Mouse (Mus musculus): Measurements from ENCODE around the gene Cyp2d11. TPM values are rescaled to one million over a fixed set of nuclear protein-coding genes. Genes with fewer than 3 reads are reported as not detected.

The Cyp2d11 gene
- polyA plus RNA-seq, 1 experiment from 2014 or later, result not detected

DNA sequence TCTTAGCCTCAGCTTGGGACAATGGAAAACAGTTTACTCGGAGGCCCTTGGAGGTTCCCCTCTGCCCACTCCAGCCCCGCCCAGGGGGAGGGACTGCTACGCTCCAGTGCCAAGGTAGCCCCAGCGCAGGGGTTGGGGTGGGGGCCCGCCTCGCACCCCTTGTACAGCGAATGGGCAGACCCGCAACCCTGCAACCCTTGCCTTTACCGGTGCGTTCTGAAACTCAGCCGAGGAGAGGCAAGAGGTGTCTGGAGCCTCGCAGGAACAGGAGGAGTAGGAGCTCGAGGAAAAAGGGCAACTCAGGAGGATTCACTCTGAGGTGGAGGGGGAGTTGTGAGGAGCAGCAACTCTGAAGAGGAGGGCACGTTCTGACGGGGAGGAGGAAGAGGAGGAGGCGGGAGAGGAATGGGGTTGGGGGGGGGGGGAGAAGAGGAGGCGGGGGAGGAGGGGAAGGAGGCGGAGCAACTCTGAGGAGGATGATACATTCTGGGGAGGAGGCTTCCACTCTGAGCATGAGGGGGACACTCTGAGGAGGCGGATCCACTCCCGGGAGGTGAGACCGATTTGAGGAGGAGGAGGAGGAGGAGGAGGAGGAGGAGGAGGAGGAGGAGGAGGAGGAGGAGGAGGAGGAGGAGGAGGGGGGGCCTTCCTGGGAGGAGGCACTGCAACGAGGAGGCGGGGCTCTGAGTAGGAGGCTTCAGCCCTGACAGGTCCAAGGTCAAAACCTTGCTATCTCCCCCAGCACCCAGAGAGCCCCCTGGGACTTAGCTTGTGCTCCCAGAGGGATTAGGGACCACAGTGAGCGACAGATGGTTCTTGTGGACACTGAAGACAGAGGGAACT lies 13.7 kb downstream of the Cyp2d11 start, which contains the start of gene Cyp2d22:
TSS of gene Cyp2d22 (minus strand) at position 390 of the 843 bp plus-strand sequence.
- WGBS, result 3% methylated on average over 17 of the region's 24 CpGs
- Histone ChIP-seq H3K27ac (replicated peaks in 1 of 2; ENCODE audit: control insufficient read depth in 1 of 2, insufficient read depth in 1 of 2, low read depth in 2 of 2, low read length in 2 of 2) (peak within 1 kb of the TSS; percentile 66 to 79), H3K4me2 (ENCODE audit: low read length) (peak within 1 kb of the TSS; percentile 80), H3K4me3 (ENCODE audit: control insufficient read depth in 1 of 2, insufficient read depth in 1 of 2, low read depth in 1 of 2, low read length in 2 of 2) (peak within 1 kb of the TSS; percentile 52 to 56), H3K27me3 (ENCODE audit: control insufficient read depth, insufficient read depth, low read length) (no peaks in the 10 kb centered on the region), H3K9me3 (ENCODE audit: control insufficient read depth, low read length) (no peaks in the 10 kb centered on the region), H3K4me1 (ENCODE audit: control insufficient read depth in 2 of 2, insufficient read depth in 2 of 2, low read length in 2 of 2) (peaks cover 6 to 20% of the 10 kb centered on the region in 2 experiments), H3K36me3 (ENCODE audit: control insufficient read depth, insufficient read depth, low read length) (no peaks in the 10 kb centered on the region), H3K9ac (ENCODE audit: low read length) (peak within 1 kb of the TSS; percentile 76)
- ATAC-seq (ENCODE audit: insufficient number of reproducible peaks, insufficient read depth, low FRiP score, low read depth), result peak; percentile 69

DNA sequence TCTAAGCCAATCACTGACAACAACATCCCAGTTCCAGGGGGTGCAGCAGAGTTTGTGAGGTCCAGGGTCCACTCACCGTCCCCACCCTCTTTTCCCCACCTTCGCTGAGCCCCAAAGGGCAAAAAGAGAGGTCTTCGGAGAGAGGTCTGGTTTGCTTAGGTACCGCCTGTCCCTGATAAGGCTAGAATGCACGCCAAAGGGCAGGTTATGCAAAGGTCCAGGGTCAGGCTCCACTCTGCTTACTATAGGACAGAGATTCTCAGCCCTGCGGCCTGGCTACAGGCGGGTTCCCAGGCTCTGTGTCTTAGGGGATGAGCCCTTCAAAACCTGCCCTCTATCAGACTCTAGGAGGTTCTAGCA lies 14.3 kb downstream of the Cyp2d11 start:
- Histone ChIP-seq H3K27ac (replicated peaks in 1 of 2; ENCODE audit: control insufficient read depth in 1 of 2, insufficient read depth in 1 of 2, low read depth in 2 of 2, low read length in 2 of 2) (peak overlapping the region; percentile 66 to 79), H3K9me3 (ENCODE audit: control insufficient read depth, low read length) (no peaks in the 10 kb centered on the region), H3K36me3 (ENCODE audit: control insufficient read depth, insufficient read depth, low read length) (0 out of 2 replicates have a peak, but pooled peaks cover 3% of the 10 kb centered on the region), H3K27me3 (ENCODE audit: control insufficient read depth, insufficient read depth, low read length) (no peaks in the 10 kb centered on the region), H3K4me2 (ENCODE audit: low read length) (peak overlapping the region; percentile 80), H3K4me1 (ENCODE audit: control insufficient read depth in 2 of 2, insufficient read depth in 2 of 2, low read length in 2 of 2) (peaks cover 6 to 20% of the 10 kb centered on the region in 2 experiments), H3K4me3 (ENCODE audit: control insufficient read depth in 1 of 2, insufficient read depth in 1 of 2, low read depth in 1 of 2, low read length in 2 of 2) (peak overlapping the region; percentile 52 to 56), H3K9ac (ENCODE audit: low read length) (peak overlapping the region; percentile 76)
- 17% methylated on average over 7 of the region's 7 CpGs for WGBS
- peak; percentile 6; the same call in 1 of the 2 replicates for ATAC-seq (ENCODE audit: insufficient number of reproducible peaks, insufficient read depth, low FRiP score, low read depth)

DNA sequence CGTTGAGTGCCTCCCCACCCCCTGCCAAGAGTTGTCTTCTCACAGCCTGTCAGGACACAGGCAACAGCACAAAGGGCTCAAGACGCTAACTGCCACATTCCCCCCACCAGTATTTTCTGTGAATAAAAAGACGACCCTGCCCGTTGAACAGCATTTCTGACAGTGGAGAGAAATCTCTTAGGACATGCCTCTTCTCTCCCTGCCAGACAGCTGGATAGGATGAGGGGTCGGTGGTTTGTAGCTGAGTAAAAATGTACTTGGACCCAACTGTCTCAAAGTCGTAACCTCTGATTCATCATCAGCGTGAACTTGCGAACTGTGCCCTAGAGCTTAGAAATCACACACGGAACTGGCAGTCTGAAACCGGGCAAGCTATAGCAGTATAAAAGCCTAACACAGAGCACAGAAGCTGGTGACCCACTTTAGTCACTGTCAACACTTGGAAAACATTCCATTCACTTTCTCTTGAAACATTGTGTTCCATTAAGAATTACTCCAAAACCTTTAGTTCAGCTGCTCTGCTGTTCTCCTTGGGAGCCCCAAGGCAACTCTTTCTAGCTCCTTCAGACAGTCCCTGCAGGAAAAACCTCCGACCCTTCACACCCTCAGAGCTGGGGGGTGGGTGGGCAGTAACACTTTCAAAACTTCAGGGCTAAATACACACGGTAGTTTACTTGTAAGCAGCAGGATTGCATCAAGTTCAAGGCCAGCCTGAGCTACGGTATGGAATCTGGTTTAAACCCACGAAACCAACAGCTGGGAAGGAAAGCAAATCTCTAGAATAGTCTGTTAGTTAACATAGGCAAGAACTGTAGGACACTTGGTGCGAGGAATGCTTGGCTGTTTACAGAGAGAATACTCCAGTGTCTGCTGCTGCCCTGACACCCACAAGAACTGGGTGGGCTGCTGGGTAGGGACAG lies 15.3 kb downstream of the Cyp2d11 start:
- H3K9ac ChIP-seq (ENCODE audit: low read length), result peak overlapping the region; percentile 23; the same call in 1 of the 2 replicates
- H3K27ac ChIP-seq (replicated peaks in 1 of 2; ENCODE audit: control insufficient read depth in 1 of 2, insufficient read depth in 1 of 2, low read depth in 2 of 2, low read length in 2 of 2), result peak overlapping the region; percentile 58 to 79
- ATAC-seq (ENCODE audit: insufficient number of reproducible peaks, insufficient read depth, low FRiP score, low read depth), result no peak
- peaks cover 6 to 20% of the 10 kb centered on the region in 2 experiments for H3K4me1 ChIP-seq (ENCODE audit: control insufficient read depth in 2 of 2, insufficient read depth in 2 of 2, low read length in 2 of 2)
- H3K4me3 ChIP-seq (ENCODE audit: control insufficient read depth in 1 of 2, insufficient read depth in 1 of 2, low read depth in 1 of 2, low read length in 2 of 2), result no peak overlapping the region
- H3K9me3 ChIP-seq (ENCODE audit: control insufficient read depth, low read length), result no peaks in the 10 kb centered on the region
- 0 out of 2 replicates have a peak, but pooled peaks cover 9% of the 10 kb centered on the region for H3K36me3 ChIP-seq (ENCODE audit: control insufficient read depth, insufficient read depth, low read length)
- 46% methylated on average over 15 of the region's 15 CpGs for WGBS
- no peaks in the 10 kb centered on the region for H3K27me3 ChIP-seq (ENCODE audit: control insufficient read depth, insufficient read depth, low read length)
- H3K4me2 ChIP-seq (ENCODE audit: low read length), result peak overlapping the region; percentile 80

GRCm38 (mm10) chr15:82377701-82378100 lies 16.1 kb downstream of the Cyp2d11 start:
- peak overlapping the region; percentile 21; the same call in 1 of the 2 replicates for H3K4me2 ChIP-seq (ENCODE audit: low read length)

GRCm38 (mm10) chr15:82376393-82377138 lies 17.3 kb downstream of the Cyp2d11 start:
- Histone ChIP-seq H3K27me3 (ENCODE audit: control insufficient read depth, insufficient read depth, low read length) (no peaks in the 10 kb centered on the region), H3K4me3 (ENCODE audit: control insufficient read depth in 1 of 2, insufficient read depth in 1 of 2, low read depth in 1 of 2, low read length in 2 of 2) (no peak overlapping the region), H3K9me3 (ENCODE audit: control insufficient read depth, low read length) (no peaks in the 10 kb centered on the region), H3K27ac (replicated peaks in 1 of 2; ENCODE audit: control insufficient read depth in 1 of 2, insufficient read depth in 1 of 2, low read depth in 2 of 2, low read length in 2 of 2) (peak overlapping the region; percentile 37 to 66; a peak in 3 of 4 replicates), H3K4me2 (ENCODE audit: low read length) (no peak overlapping the region), H3K36me3 (ENCODE audit: control insufficient read depth, insufficient read depth, low read length) (peaks cover 11% of the 10 kb centered on the region; the same call in 1 of the 2 replicates), H3K9ac (ENCODE audit: low read length) (0 out of 2 replicates have a peak overlapping the region, but pooled peaks have one; percentile 8), H3K4me1 (ENCODE audit: control insufficient read depth in 2 of 2, insufficient read depth in 2 of 2, low read length in 2 of 2) (peaks cover 6 to 20% of the 10 kb centered on the region in 2 experiments)
- ATAC-seq (ENCODE audit: insufficient number of reproducible peaks, insufficient read depth, low FRiP score, low read depth), result no peak
- WGBS, result 66% methylated on average over 17 of the region's 17 CpGs

More at GRCm38 (mm10) chr15:82377701-82378100, 16.1 kb downstream of the Cyp2d11 start:
- Histone ChIP-seq H3K4me3 (ENCODE audit: control insufficient read depth in 1 of 2, insufficient read depth in 1 of 2, low read depth in 1 of 2, low read length in 2 of 2) (no peak overlapping the region), H3K27ac (replicated peaks in 1 of 2; ENCODE audit: control insufficient read depth in 1 of 2, insufficient read depth in 1 of 2, low read depth in 2 of 2, low read length in 2 of 2) (0 out of 4 replicates have a peak overlapping the region, but pooled peaks of 1 of the 2 experiments have one; percentile 8), H3K9me3 (ENCODE audit: control insufficient read depth, low read length) (no peaks in the 10 kb centered on the region), H3K4me1 (ENCODE audit: control insufficient read depth in 2 of 2, insufficient read depth in 2 of 2, low read length in 2 of 2) (peaks cover 6 to 20% of the 10 kb centered on the region in 2 experiments), H3K36me3 (ENCODE audit: control insufficient read depth, insufficient read depth, low read length) (peaks cover 11% of the 10 kb centered on the region; the same call in 1 of the 2 replicates), H3K27me3 (ENCODE audit: control insufficient read depth, insufficient read depth, low read length) (no peaks in the 10 kb centered on the region), H3K9ac (ENCODE audit: low read length) (0 out of 2 replicates have a peak overlapping the region, but pooled peaks have one; percentile 21)
- ATAC-seq (ENCODE audit: insufficient number of reproducible peaks, insufficient read depth, low FRiP score, low read depth), result no peak
- WGBS, result 66% methylated on average over 5 of the region's 5 CpGs

DNA sequence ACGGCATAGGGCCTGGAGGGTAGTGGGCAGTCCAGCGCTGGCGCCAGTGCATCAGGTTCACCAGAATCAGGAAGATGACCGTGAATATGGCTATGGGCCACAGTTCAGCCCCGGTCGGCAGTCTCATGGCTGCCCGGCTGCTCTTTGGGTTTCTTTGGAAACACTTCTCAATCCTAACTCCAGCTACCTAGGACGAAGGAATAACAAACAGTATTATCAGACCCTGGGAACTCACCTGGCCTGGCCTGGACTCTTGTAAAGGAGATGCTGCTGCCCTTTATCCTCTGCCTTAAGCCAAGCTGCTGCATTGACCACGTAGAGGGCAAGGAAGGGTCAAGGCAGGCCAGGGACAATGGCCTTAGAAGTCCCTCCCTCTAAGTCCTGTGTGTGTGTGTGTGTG lies 18.0 kb downstream of the Cyp2d11 start:
- Histone ChIP-seq H3K4me2 (ENCODE audit: low read length) (no peak overlapping the region), H3K27ac (replicated peaks in 1 of 2; ENCODE audit: control insufficient read depth in 1 of 2, insufficient read depth in 1 of 2, low read depth in 2 of 2, low read length in 2 of 2) (peak overlapping the region in 1 of 2 experiments; percentile 66; a peak in 1 of 4 replicates), H3K9me3 (ENCODE audit: control insufficient read depth, low read length) (no peaks in the 10 kb centered on the region), H3K4me3 (ENCODE audit: control insufficient read depth in 1 of 2, insufficient read depth in 1 of 2, low read depth in 1 of 2, low read length in 2 of 2) (no peak overlapping the region), H3K4me1 (ENCODE audit: control insufficient read depth in 2 of 2, insufficient read depth in 2 of 2, low read length in 2 of 2) (peaks cover 5 to 20% of the 10 kb centered on the region in 2 experiments), H3K27me3 (ENCODE audit: control insufficient read depth, insufficient read depth, low read length) (no peaks in the 10 kb centered on the region), H3K9ac (ENCODE audit: low read length) (no peak overlapping the region), H3K36me3 (ENCODE audit: control insufficient read depth, insufficient read depth, low read length) (peaks cover 11% of the 10 kb centered on the region; the same call in 1 of the 2 replicates)
- ATAC-seq (ENCODE audit: insufficient number of reproducible peaks, insufficient read depth, low FRiP score, low read depth), result no peak
- WGBS, result 88% methylated on average over 9 of the region's 9 CpGs

All from heart, embryonic 14.5 days (tissue).